Mouse (Mus musculus) layer of hippocampus, adult 11-12 months (tissue): ENCODE data around the gene Apbb1.
A peak's percentile ranks its signal among the peaks of the same experiment; 100 is the strongest.

Experiments used
- DNase-seq: peaks from one replicate; pipeline ENCODE4 v3.0.0; 2022; ENCODE audit warnings: low spot score

Apbb1 gene

GRCm38 (mm10) chr7:105569512-105570496, 11.6 kb downstream of the Apbb1 start:
- DNase-seq: no peak

- DNase-seq: peak; percentile 81
Observed at GRCm38 (mm10) chr7:105568988-105569471, 12.4 kb downstream of the Apbb1 start.

GRCm38 (mm10) chr7:105568583-105568982, 12.9 kb downstream of the Apbb1 start:
- DNase-seq: peak; percentile 70

GRCm38 (mm10) chr7:105565071-105565836, 16.2 kb downstream of the Apbb1 start:
- DNase-seq: no peak

GRCm38 (mm10) chr7:105563367-105563766, 18.1 kb downstream of the Apbb1 start:
- no peak for DNase-seq

- no peak for DNase-seq
Observed at GRCm38 (mm10) chr7:105562317-105562716, 19.1 kb downstream of the Apbb1 start.

- peak; percentile 71 for DNase-seq
Observed at GRCm38 (mm10) chr7:105559016-105559415, 22.4 kb downstream of the Apbb1 start.

- DNase-seq: no peak
Observed at GRCm38 (mm10) chr7:105557671-105558070, 23.8 kb downstream of the Apbb1 start.

- no peak for DNase-seq
Observed at GRCm38 (mm10) chr7:105556406-105556805, 25.0 kb downstream of the Apbb1 start.

GRCm38 (mm10) chr7:105555571-105555970, 25.9 kb downstream of the Apbb1 start:
- no peak for DNase-seq

- peak; percentile 91 for DNase-seq
Observed at GRCm38 (mm10) chr7:105554212-105554942, 27.1 kb downstream of the Apbb1 start, which contains the start of gene Smpd1. Gene Smpd1, plus strand, starts transcription at chr7:105554360.

- DNase-seq: no peak
Observed at GRCm38 (mm10) chr7:105553456-105554211, 27.8 kb downstream of the Apbb1 start.

GRCm38 (mm10) chr7:105549035-105549434, 32.4 kb downstream of the Apbb1 start:
- DNase-seq: no peak

- DNase-seq: no peak
Observed at GRCm38 (mm10) chr7:105547970-105548369, 33.5 kb downstream of the Apbb1 start.

GRCm38 (mm10) chr7:105545986-105546385, 35.5 kb downstream of the Apbb1 start:
- no peak for DNase-seq

- no peak for DNase-seq
Observed at GRCm38 (mm10) chr7:105534162-105534561, 47.3 kb downstream of the Apbb1 start.

GRCm38 (mm10) chr7:105528094-105528493, 53.4 kb downstream of the Apbb1 start:
- no peak for DNase-seq

- peak; percentile 59 for DNase-seq
Observed at GRCm38 (mm10) chr7:105527306-105527937, 54.0 kb downstream of the Apbb1 start.

- no peak for DNase-seq
Observed at GRCm38 (mm10) chr7:105524222-105524621, 57.2 kb downstream of the Apbb1 start.

GRCm38 (mm10) chr7:105520201-105520600, 61.3 kb downstream of the Apbb1 start:
- DNase-seq: no peak

- DNase-seq: no peak
Observed at GRCm38 (mm10) chr7:105519771-105520170, 61.7 kb downstream of the Apbb1 start.
